Comparison of ENCODE assay signal across 13 mouse cellular contexts in genomic region chr10:20400406-20400805, GRCm38 (mm10). TPM values are rescaled to one million over a fixed set of nuclear protein-coding genes. Genes with fewer than 3 reads are reported as not detected.
DNase-seq lines count a peak whose midpoint lies in the region; ATAC-seq and TF ChIP-seq lines count a peak whose summit lies in the region.
"Had no signal": no experiment of that assay in that cellular context is flagged by ENCODE, and none has a peak within 500 bp of the region (broad histone marks: within the 10 kb centered on the region; RNA-seq: fewer than 3 reads in every experiment).

No protein-coding gene starts in this region.

- H3K27me3 ChIP-seq in limb, embryonic 11.5 days (ENCODE audit: control insufficient read depth, insufficient read depth, low read length) = no peaks in the 10 kb centered on the region
- no peaks in the 10 kb centered on the region for H3K27me3 ChIP-seq in limb, embryonic 10.5 days (ENCODE audit: low read depth, poor library complexity, severe bottlenecking)
- no peaks in the 10 kb centered on the region for H3K27me3 ChIP-seq in ES-Bruce4 (ENCODE audit: control insufficient read depth, insufficient read depth, low read length, poor library complexity, severe bottlenecking)
- H3K27me3 ChIP-seq in neural tube, embryonic 15.5 days (replicated peaks) = no peaks in the 10 kb centered on the region
- no peaks in the 10 kb centered on the region for H3K27me3 ChIP-seq in kidney, adult 2 months (replicated peaks; ENCODE audit: control insufficient read depth, insufficient read depth, low read length)
- H3K27me3 ChIP-seq: CH12.LX had no signal

- no peak overlapping the region for H3K4me3 ChIP-seq in limb, embryonic 11.5 days (ENCODE audit: low read depth, low read length)
- H3K4me3 ChIP-seq in limb, embryonic 10.5 days = no peak overlapping the region
- peak overlapping the region; percentile 68 for H3K4me3 ChIP-seq in ES-Bruce4 (ENCODE audit: low read depth, low read length)
- no peak overlapping the region for H3K4me3 ChIP-seq in neural tube, embryonic 15.5 days (replicated peaks)
- H3K4me3 ChIP-seq in kidney, adult 2 months (ENCODE audit: insufficient read depth, low read depth, low read length) = no peak overlapping the region

- no peak overlapping the region for H3K4me2 ChIP-seq in limb, embryonic 11.5 days (ENCODE audit: low read depth, severe bottlenecking)
- H3K4me2 ChIP-seq in neural tube, embryonic 15.5 days = peak overlapping the region; percentile 7; the same call in 1 of the 2 replicates

- no peak overlapping the region for H3K9ac ChIP-seq in limb, embryonic 11.5 days (ENCODE audit: low read length)
- H3K9ac ChIP-seq in ES-Bruce4 (ENCODE audit: low read depth, poor library complexity, severe bottlenecking) = no peak overlapping the region
- no peak overlapping the region for H3K9ac ChIP-seq in neural tube, embryonic 15.5 days (replicated peaks)
- H3K9ac ChIP-seq: liver, postnatal 0 days had no signal

- no peak for TF ChIP-seq EP300 in ES-Bruce4 (IDR thresholded peaks at IDR 0.05; ENCODE audit: insufficient read depth, low read depth, low read length)

- no peaks in the 10 kb centered on the region for H3K9me3 ChIP-seq in limb, embryonic 11.5 days (ENCODE audit: control insufficient read depth, low read length)
- no peaks in the 10 kb centered on the region for H3K9me3 ChIP-seq in limb, embryonic 10.5 days (replicated peaks)
- no peaks in the 10 kb centered on the region for H3K9me3 ChIP-seq in ES-Bruce4 (replicated peaks; ENCODE audit: control insufficient read depth, insufficient read depth, low read length, poor library complexity, severe bottlenecking)
- no peaks in the 10 kb centered on the region for H3K9me3 ChIP-seq in neural tube, embryonic 15.5 days (replicated peaks)

- DNase-seq in limb, embryonic 11.5 days (ENCODE audit: low spot score) = peak; percentile 24
- no peak for DNase-seq in limb, embryonic 10.5 days (ENCODE audit: low spot score)
- peak; percentile 14 for DNase-seq in WW6 (ENCODE audit: low read depth, low spot score)
- DNase-seq in kidney, adult 2 months = no peak
- no peak for DNase-seq in cerebellum, adult 8-10 months
- DNase-seq: cerebellum, adult 11 months; heart, postnatal 36 days; left cerebral cortex, postnatal 4 days; liver, postnatal 0 days; thymus, postnatal 36 days had no signal

- H3K4me1 ChIP-seq in limb, embryonic 11.5 days (ENCODE audit: control insufficient read depth, insufficient read depth, low read length) = no peaks in the 10 kb centered on the region
- H3K4me1 ChIP-seq in limb, embryonic 10.5 days = peaks cover 7% of the 10 kb centered on the region; the same call in 1 of the 2 replicates
- peaks cover 3% of the 10 kb centered on the region for H3K4me1 ChIP-seq in ES-Bruce4 (ENCODE audit: control insufficient read depth, insufficient read depth, low read length)
- peaks cover 4% of the 10 kb centered on the region; the same call in 1 of the 2 replicates for H3K4me1 ChIP-seq in neural tube, embryonic 15.5 days
- H3K4me1 ChIP-seq in kidney, adult 2 months (ENCODE audit: control insufficient read depth, insufficient read depth, low read length) = no peaks in the 10 kb centered on the region

- TF ChIP-seq POLR2A in ES-Bruce4 (IDR thresholded peaks at IDR 0.05; ENCODE audit: insufficient read depth, low read length) = no peak
- TF ChIP-seq POLR2A in kidney, adult 2 months (IDR thresholded peaks at IDR 0.05; ENCODE audit: low read depth, low read length) = no peak

- TF ChIP-seq CTCF in ES-Bruce4 (IDR thresholded peaks at IDR 0.05; ENCODE audit: low read depth, low read length) = peak; percentile 40
- no peak for TF ChIP-seq CTCF in kidney, adult 2 months (conservative IDR thresholded peaks at IDR 0.05; ENCODE audit: insufficient read depth, insufficient read length, low read depth, low read length)

- no peaks in the 10 kb centered on the region for H3K36me3 ChIP-seq in limb, embryonic 11.5 days (ENCODE audit: control insufficient read depth, insufficient read depth, low read length)
- H3K36me3 ChIP-seq in limb, embryonic 10.5 days = no peaks in the 10 kb centered on the region
- no peaks in the 10 kb centered on the region for H3K36me3 ChIP-seq in ES-Bruce4 (ENCODE audit: control insufficient read depth, insufficient read depth, low read length, poor library complexity, severe bottlenecking)
- no peaks in the 10 kb centered on the region for H3K36me3 ChIP-seq in neural tube, embryonic 15.5 days
- H3K36me3 ChIP-seq in kidney, adult 2 months (ENCODE audit: control insufficient read depth, insufficient read depth, low read length) = no peaks in the 10 kb centered on the region

- WGBS in limb, embryonic 11.5 days = 64% methylated on average over 15 of the region's 15 CpGs
- WGBS in limb, embryonic 10.5 days = 64% methylated on average over 15 of the region's 15 CpGs
- whole genome bisulfite sequencing in neural tube, embryonic 15.5 days = 76% methylated on average over 15 of the region's 15 CpGs
- 88% methylated on average over 15 of the region's 15 CpGs for WGBS in kidney, adult 2 months

- ATAC-seq in limb, embryonic 11.5 days (ENCODE audit: insufficient number of reproducible peaks, low FRiP score, low TSS enrichment, low read depth) = no peak
- no peak for ATAC-seq in neural tube, embryonic 15.5 days (ENCODE audit: low FRiP score)
- ATAC-seq: liver, postnatal 0 days had no signal

- H3K27ac ChIP-seq in limb, embryonic 11.5 days (replicated peaks; ENCODE audit: low read depth, low read length) = no peak overlapping the region
- no peak overlapping the region for H3K27ac ChIP-seq in limb, embryonic 10.5 days
- no peak overlapping the region for H3K27ac ChIP-seq in ES-Bruce4 (ENCODE audit: insufficient read depth, low read length)
- H3K27ac ChIP-seq in neural tube, embryonic 15.5 days (replicated peaks) = no peak overlapping the region
- no peak overlapping the region for H3K27ac ChIP-seq in kidney, adult 2 months (ENCODE audit: insufficient read depth, low read depth, low read length)

RNA-seq across cellular contexts. Expression of gene Mtfr2, which starts 52.8 kb away (rescaled TPM):
- 1.6 and 3.4 TPM in 2 replicates for polyA plus RNA-seq in limb, embryonic 11.5 days (2014; fragmentation: Nextera tagmentation; extraction: Ambion mirVana)
- 2.3 and 2.4 TPM in 2 replicates for polyA plus RNA-seq in limb, embryonic 10.5 days (2016; fragmentation: Nextera tagmentation; extraction: Ambion mirVana)
- polyA plus RNA-seq in ES-Bruce4 (2011; ENCODE audit: insufficient read depth, insufficient read length, low read depth, missing spikeins) = 18.8 and 20.2 TPM in 2 replicates
- polyA plus RNA-seq in neural tube, embryonic 15.5 days (2015; fragmentation: Nextera tagmentation; extraction: Ambion mirVana) = 0.31 and 0.73 TPM in 2 replicates
- polyA plus RNA-seq in kidney, adult 2 months (2012; rRNA removed) = 0.11 and 0.20 TPM in 2 replicates

Comparison
In these comparisons a context has a peak if more than half of its experiments do, and no peak if none do; other contexts are left out.
1. DNase-seq: peak in limb, embryonic 11.5 days (single experiment) and WW6 (single experiment); none in limb, embryonic 10.5 days (single experiment), kidney, adult 2 months (single experiment) and cerebellum, adult 8-10 months (single experiment).